Mouse (Mus musculus) E14TG2a.4 (cell line): ENCODE results near the gene Pfdn4.
A peak's percentile ranks its signal among the peaks of the same experiment; 100 is the strongest.
"Not testable (repeated sequence)": the region's sequence is repeated elsewhere in the genome, so short reads cannot be mapped to it uniquely, and the experiment has no call there.

Source experiments
- H3K27me3 ChIP-seq: 2 replicates; pipeline ENCODE4 v1.6.1; 2014; ENCODE audit warnings: low read length, control low read depth; ENCODE audit not compliant: insufficient read depth
- H3K36me3 ChIP-seq: 2 replicates; pipeline ENCODE4 v1.6.1; 2014; ENCODE audit warnings: low read length, control low read depth; ENCODE audit not compliant: insufficient read depth
- H3K4me1 ChIP-seq: replicated peaks from 2 replicates; pipeline ENCODE4 v1.6.1; 2014; ENCODE audit warnings: low read depth, low read length, control low read depth
- H3K4me3 ChIP-seq: replicated peaks from 2 replicates; pipeline ENCODE4 v1.5.1; 2014; ENCODE audit warnings: mild to moderate bottlenecking, low read length
- H3K9me3 ChIP-seq: 2 replicates; pipeline ENCODE4 v1.6.1; 2014; ENCODE audit warnings: low read length, control low read depth
- CTCF ChIP-seq: conservative IDR thresholded peaks from 2 replicates; pipeline ENCODE4 v1.5.1; 2014; ENCODE audit warnings: low read length
- NANOG ChIP-seq: IDR thresholded peaks from 2 replicates; pipeline ENCODE4 v1.6.1; 2014; ENCODE audit warnings: borderline replicate concordance, low read length, mixed read lengths
- POU5F1 ChIP-seq: IDR thresholded peaks from 2 replicates; pipeline ENCODE4 v1.6.1; 2014; ENCODE audit warnings: low read length, borderline replicate concordance

Gene Pfdn4

GRCm38 (mm10) chr2:170496154-170496930 lies at the start of gene Pfdn4:
Pfdn4 (plus strand) TSS chr2:170496428.
- H3K36me3 ChIP-seq, result no peaks in the 10 kb centered on the region
- H3K4me3 ChIP-seq, result peak within 1 kb of the TSS; percentile 66
- H3K27me3 ChIP-seq, result peaks cover 80% of the 10 kb centered on the region
- TF ChIP-seq POU5F1, result no peak
- TF ChIP-seq CTCF, result no peak
- TF ChIP-seq NANOG, result no peak
- no peaks in the 10 kb centered on the region for H3K9me3 ChIP-seq
- H3K4me1 ChIP-seq, result peaks cover 39% of the 10 kb centered on the region

DNA sequence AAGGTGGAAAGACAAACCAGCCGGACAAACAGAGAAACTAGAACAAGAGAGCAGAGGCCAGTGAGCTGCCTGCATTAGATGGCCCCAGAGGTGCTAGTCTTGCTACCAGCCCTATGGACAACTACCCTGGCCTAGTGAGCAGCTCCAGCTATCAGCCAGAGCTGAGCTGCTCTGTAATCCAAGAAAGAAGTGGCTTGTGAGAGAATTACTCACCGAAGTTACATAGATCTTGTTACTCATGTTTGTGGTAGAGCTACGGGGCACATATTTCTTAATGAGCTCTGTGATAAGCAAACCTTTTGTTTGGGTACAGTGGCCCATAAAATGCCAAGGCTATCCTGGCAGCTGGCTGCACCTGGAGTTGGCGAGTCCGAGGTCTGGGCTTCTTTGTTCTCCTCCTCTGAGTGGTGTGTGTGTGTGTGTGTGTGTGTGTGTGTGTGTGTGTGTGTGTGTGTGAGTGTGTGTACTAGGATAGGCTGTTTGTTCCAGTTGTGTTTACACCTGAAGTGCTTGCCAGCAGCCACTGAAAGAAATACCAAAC lies 49.3 kb upstream of the Pfdn4 start:
- Histone ChIP-seq H3K9me3 (no peaks in the 10 kb centered on the region), H3K36me3 (no peaks in the 10 kb centered on the region), H3K4me1 (no peaks in the 10 kb centered on the region), H3K4me3 (no peak overlapping the region), H3K27me3 (peaks cover 9% of the 10 kb centered on the region)
- no peak for TF ChIP-seq POU5F1
- TF ChIP-seq CTCF, result no peak

GRCm38 (mm10) chr2:170447651-170448050 lies 48.6 kb upstream of the Pfdn4 start:
- peaks cover 9% of the 10 kb centered on the region for H3K27me3 ChIP-seq
- H3K9me3 ChIP-seq, result no peaks in the 10 kb centered on the region
- no peak for TF ChIP-seq NANOG
- TF ChIP-seq CTCF, result no peak
- TF ChIP-seq POU5F1, result no peak
- no peak overlapping the region for H3K4me3 ChIP-seq
- no peaks in the 10 kb centered on the region for H3K36me3 ChIP-seq
- no peaks in the 10 kb centered on the region for H3K4me1 ChIP-seq

- H3K36me3 ChIP-seq, result no peaks in the 10 kb centered on the region
- peak; percentile 63 for TF ChIP-seq CTCF
- TF ChIP-seq NANOG, result no peak
Measured at GRCm38 (mm10) chr2:170450933-170451332, 45.3 kb upstream of the Pfdn4 start.

GRCm38 (mm10) chr2:170453809-170454208 lies 42.4 kb upstream of the Pfdn4 start:
- not testable (repeated sequence) for H3K36me3 ChIP-seq, H3K4me3 ChIP-seq, H3K9me3 ChIP-seq, H3K4me1 ChIP-seq
- H3K27me3 ChIP-seq, result peaks cover 25% of the 10 kb centered on the region

More at GRCm38 (mm10) chr2:170450933-170451332, 45.3 kb upstream of the Pfdn4 start:
- no peak overlapping the region for H3K4me3 ChIP-seq
- peaks cover 10% of the 10 kb centered on the region for H3K27me3 ChIP-seq
- peaks cover 3% of the 10 kb centered on the region; the same call in 1 of the 2 replicates for H3K4me1 ChIP-seq
- H3K9me3 ChIP-seq, result no peaks in the 10 kb centered on the region

- Histone ChIP-seq H3K27me3 (peaks cover 47% of the 10 kb centered on the region), H3K4me3 (no peak overlapping the region)
Measured at GRCm38 (mm10) chr2:170459183-170459582, 37.0 kb upstream of the Pfdn4 start.

DNA sequence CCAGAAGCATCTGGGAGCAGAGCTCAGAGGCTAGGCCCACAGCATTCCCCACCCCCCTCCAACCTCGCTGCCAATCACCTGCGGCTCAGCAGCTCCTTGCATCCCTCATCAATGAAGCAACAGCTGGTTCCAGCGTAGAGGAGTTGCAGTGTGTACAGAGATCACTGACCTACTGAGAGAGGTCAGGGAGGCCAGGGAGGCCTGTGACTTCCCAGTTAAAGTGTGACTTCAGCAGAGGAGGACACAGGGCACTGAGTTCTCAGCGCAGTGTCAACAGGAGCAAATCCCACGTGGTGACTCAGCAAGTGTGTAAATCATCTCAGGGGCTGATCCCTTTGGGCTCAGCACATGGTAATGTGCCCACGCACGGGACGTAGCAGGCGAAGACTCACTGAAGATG lies 36.4 kb upstream of the Pfdn4 start:
- no peaks in the 10 kb centered on the region for H3K36me3 ChIP-seq
- H3K27me3 ChIP-seq, result peaks cover 47% of the 10 kb centered on the region
- H3K4me3 ChIP-seq, result no peak overlapping the region
- H3K4me1 ChIP-seq, result peaks cover 31% of the 10 kb centered on the region
- H3K9me3 ChIP-seq, result no peaks in the 10 kb centered on the region
- TF ChIP-seq POU5F1 (no peak), CTCF (no peak), NANOG (no peak)

More at GRCm38 (mm10) chr2:170459183-170459582, 37.0 kb upstream of the Pfdn4 start:
- Histone ChIP-seq H3K9me3 (no peaks in the 10 kb centered on the region), H3K36me3 (no peaks in the 10 kb centered on the region), H3K4me1 (peaks cover 33% of the 10 kb centered on the region)
- TF ChIP-seq POU5F1, result no peak
- no peak for TF ChIP-seq CTCF
- no peak for TF ChIP-seq NANOG

GRCm38 (mm10) chr2:170461652-170462051 lies 34.6 kb upstream of the Pfdn4 start:
- no peaks in the 10 kb centered on the region for H3K9me3 ChIP-seq
- TF ChIP-seq POU5F1 (no peak), NANOG (no peak), CTCF (no peak)
- H3K4me1 ChIP-seq, result peaks cover 41% of the 10 kb centered on the region
- peaks cover 34% of the 10 kb centered on the region for H3K27me3 ChIP-seq
- H3K4me3 ChIP-seq, result no peak overlapping the region
- no peaks in the 10 kb centered on the region for H3K36me3 ChIP-seq

DNA sequence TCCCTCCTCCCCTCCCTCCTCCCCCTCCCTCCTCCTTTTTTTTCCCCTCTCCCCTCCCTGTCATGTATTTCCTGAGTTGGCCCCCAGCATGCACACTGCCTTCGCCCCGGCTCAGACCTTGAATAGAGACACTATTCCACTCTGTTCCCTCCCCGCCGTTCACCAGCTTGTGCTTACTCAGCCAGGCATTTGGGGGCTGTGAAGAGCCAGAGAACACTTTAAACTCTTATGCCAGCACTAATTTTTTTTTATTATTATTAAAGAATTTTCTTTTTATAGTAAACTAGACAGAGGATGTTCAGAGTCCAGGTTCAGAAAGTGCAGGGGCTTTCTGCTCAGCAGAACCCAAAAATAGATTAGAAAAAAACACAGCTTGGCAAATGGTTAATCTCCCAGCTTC lies 31.4 kb upstream of the Pfdn4 start:
- H3K27me3 ChIP-seq, result peaks cover 13% of the 10 kb centered on the region
- TF ChIP-seq CTCF, result no peak
- no peak for TF ChIP-seq POU5F1
- TF ChIP-seq NANOG, result no peak

More for the DNA sequence above, 31.4 kb upstream of the Pfdn4 start:
- H3K4me3 ChIP-seq, result no peak overlapping the region
- H3K36me3 ChIP-seq, result no peaks in the 10 kb centered on the region
- H3K9me3 ChIP-seq, result no peaks in the 10 kb centered on the region
- peaks cover 49% of the 10 kb centered on the region for H3K4me1 ChIP-seq
